Mouse (Mus musculus) ovary, adult 2 months (tissue): ENCODE data around the gene Armcx5. TPM values are rescaled to one million over a fixed set of nuclear protein-coding genes. Genes with fewer than 3 reads are reported as not detected.

Experiments
- polyA plus RNA-seq: library from polyadenylated mRNA; depleted of rRNA; stranded (reverse); fragments of >200 nt; gene quantifications from 2 replicates; pipeline ENCODE4 v1.2.3, GENCODE M21; 2012; rRNA removed

Armcx5 gene
- 1.4 and 1.5 TPM in 2 replicates for polyA plus RNA-seq

DNA sequence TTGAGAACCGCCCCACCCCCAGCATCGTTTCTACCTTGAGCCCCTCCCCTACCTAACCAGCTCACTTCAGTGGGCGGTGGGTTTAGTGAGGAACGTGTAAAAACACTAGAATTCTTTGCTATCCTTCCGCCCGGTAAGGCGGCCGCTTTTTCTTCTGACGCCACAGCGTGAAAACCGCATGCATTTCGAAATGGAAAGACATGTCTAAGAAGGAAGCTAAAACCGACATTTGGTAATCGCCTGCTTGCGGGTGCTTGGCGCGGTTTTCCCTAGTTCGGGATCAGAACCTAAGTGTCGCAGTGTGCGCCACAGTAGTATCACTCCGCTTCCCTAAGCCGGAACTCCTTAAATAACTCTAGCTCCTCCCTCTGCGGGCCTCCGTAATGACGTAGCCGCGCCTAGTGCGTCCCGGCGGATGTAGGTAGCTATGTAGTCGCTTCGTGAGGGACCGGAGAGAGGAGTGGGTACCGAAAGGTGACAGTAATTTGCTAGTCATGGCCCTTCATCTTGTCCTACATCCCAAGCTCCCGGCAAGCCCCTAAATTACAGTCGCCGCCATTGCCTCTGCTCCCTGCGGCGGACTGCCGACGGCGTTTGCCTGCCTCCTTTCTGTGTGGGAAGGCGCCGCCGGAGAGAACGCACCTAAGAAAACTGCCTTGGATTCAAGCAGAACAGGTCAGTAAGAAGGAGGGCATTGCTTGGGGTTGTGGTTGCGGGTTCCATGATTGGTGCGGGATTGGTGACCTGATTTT, at the start of gene Armcx5, which contains the start of gene Gprasp1:
Gene Armcx5, plus strand, starts transcription at position 430 of the 752 bp plus-strand sequence.
Gene Gprasp1, plus strand, starts transcription at position 430 of the 752 bp plus-strand sequence.

GRCm38 (mm10) chrX:135693633-135694032, 48.9 kb upstream of the Armcx5 start, which contains the start of gene Tcp11x2:
Tcp11x2 (minus strand) TSS chrX:135693790.

DNA sequence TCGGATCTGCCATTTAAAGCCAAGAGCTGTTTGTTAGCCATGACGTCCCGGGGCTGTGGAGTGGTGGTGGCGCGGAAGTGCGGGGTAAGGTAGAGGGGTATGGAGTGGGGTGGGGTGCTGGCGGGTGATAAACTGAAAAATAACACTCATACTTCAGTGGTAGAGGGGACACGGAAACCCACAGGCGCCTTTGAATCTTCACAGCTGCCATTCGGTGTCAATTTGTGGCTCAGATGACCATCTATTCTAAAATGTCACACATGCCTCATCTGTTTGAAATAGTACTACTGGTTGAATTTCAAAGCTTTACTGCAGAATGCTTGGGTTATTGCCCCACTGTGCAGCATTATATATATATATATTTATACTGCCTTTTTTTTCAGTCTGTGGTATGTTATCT, 17.4 kb upstream of the Armcx5 start, which contains the start of gene Tmsb15a:
Gene Tmsb15a, minus strand, starts transcription at position 101 of the 400 bp plus-strand sequence.

Other genes with a start within 250 kb of the Armcx5 start
- gene AV320801, start 248.1 kb upstream of the Armcx5 start, polyA plus RNA-seq: not detected in 2 replicates
- gene Nxf7, start 144.0 kb upstream of the Armcx5 start, polyA plus RNA-seq: not detected in 2 replicates
- gene Prame, start 115.0 kb upstream of the Armcx5 start, polyA plus RNA-seq: not detected in 2 replicates
- gene Tcp11x2, start 48.9 kb upstream of the Armcx5 start, polyA plus RNA-seq: not detected in 2 replicates
- gene Tmsb15a, start 17.5 kb upstream of the Armcx5 start, polyA plus RNA-seq: not detected in 2 replicates
- 22.1 and 24.1 TPM in 2 replicates for gene Gprasp1, start within 50 bp of the Armcx5 start, polyA plus RNA-seq
- gene Bhlhb9, start 54.9 kb downstream of the Armcx5 start, polyA plus RNA-seq: 7.4 and 8.4 TPM in 2 replicates
- gene Gprasp2, start 96.3 kb downstream of the Armcx5 start, polyA plus RNA-seq: 17.5 and 18.7 TPM in 2 replicates